Mouse (Mus musculus) common myeloid progenitor, adult 5-6 weeks (primary cell): ENCODE measurements around the gene Serpinb1a. TPM values are rescaled to one million over a fixed set of nuclear protein-coding genes. Genes with fewer than 3 reads are reported as not detected.

Experiments
- ATAC-seq: replicated peaks from 2 replicates; pipeline ENCODE4 v1.8.0; 2016; ENCODE audit warnings: low read depth, mild to moderate bottlenecking, moderate TSS enrichment, inconsistent platforms; ENCODE audit not compliant: poor library complexity, severe bottlenecking
- total RNA-seq: library from RNA; stranded (forward); fragments of 200-1000, 187-1606 nt; gene quantifications from 2 replicates; pipeline ENCODE4 v1.2.3, GENCODE M21; 2017

Serpinb1a gene
- total RNA-seq, 1 experiment from 2014 or later = 222 TPM

- peak; percentile 94 for ATAC-seq
Measured at GRCm38 (mm10) chr13:32801693-32802221, 49.2 kb downstream of the Serpinb1a start, which contains the start of gene Wrnip1. TSS of gene Wrnip1 (plus strand) at chr13:32802038.

GRCm38 (mm10) chr13:32800859-32801258, 50.1 kb downstream of the Serpinb1a start:
- ATAC-seq = peak; percentile 69

- ATAC-seq = no peak
Measured at GRCm38 (mm10) chr13:32799131-32799530, 51.9 kb downstream of the Serpinb1a start.

- no peak for ATAC-seq
Measured at GRCm38 (mm10) chr13:32797085-32797484, 53.9 kb downstream of the Serpinb1a start.

GRCm38 (mm10) chr13:32795166-32795565, 55.8 kb downstream of the Serpinb1a start:
- no peak for ATAC-seq

GRCm38 (mm10) chr13:32794619-32795018, 56.4 kb downstream of the Serpinb1a start:
- ATAC-seq = no peak

Other genes with a start within 250 kb of the Serpinb1a start
- not detected in 2 replicates for gene Mylk4, start 67.2 kb downstream of the Serpinb1a start, total RNA-seq
- 33.5 and 34.9 TPM in 2 replicates for gene Wrnip1, start 49.1 kb downstream of the Serpinb1a start, total RNA-seq
- gene D930007J09Rik, start 48.3 kb downstream of the Serpinb1a start, total RNA-seq = not detected in 2 replicates
- gene Serpinb1c, start 47.0 kb upstream of the Serpinb1a start, total RNA-seq = not detected in 2 replicates
- gene Serpinb6b, start 114.0 kb upstream of the Serpinb1a start, total RNA-seq = 14.7 and 15.7 TPM in 2 replicates
- 7.5 and 7.9 TPM in 2 replicates for gene Serpinb9, start 152.1 kb upstream of the Serpinb1a start, total RNA-seq
- not detected in 2 replicates for gene Serpinb9b, start 176.2 kb upstream of the Serpinb1a start, total RNA-seq
- gene Serpinb1b, start 227.4 kb upstream of the Serpinb1a start, total RNA-seq = not detected in 2 replicates